Mouse (Mus musculus): Measurements from ENCODE around the gene Il4. TPM values are rescaled to one million over a fixed set of nuclear protein-coding genes. Genes with fewer than 3 reads are reported as not detected.

Il4 gene
- polyA plus RNA-seq (2015; fragmentation: Illumina TruSeq; extraction: RNeasy Lipid Tissue Mini Kit (QIAGEN cat#74804); ENCODE audit: low read depth, low replicate concordance), result not detected

GRCm38 (mm10) chr11:53618619-53619198 lies at the start of gene Il4:
Gene Il4, minus strand, starts transcription at chr11:53618669.

GRCm38 (mm10) chr11:53634556-53634955 lies 16.1 kb upstream of the Il4 start, which contains the start of gene Il13:
Gene Il13, minus strand, starts transcription at chr11:53634702.

GRCm38 (mm10) chr11:53567224-53568014 lies 51.0 kb downstream of the Il4 start, which contains the start of gene Kif3a:
Gene Kif3a, plus strand, starts transcription at chr11:53567379.

Other genes with a start within 250 kb of the Il4 start
- gene Leap2, start 195.5 kb downstream of the Il4 start, polyA plus RNA-seq (2015; fragmentation: Illumina TruSeq; extraction: RNeasy Lipid Tissue Mini Kit (QIAGEN cat#74804); ENCODE audit: low read depth, low replicate concordance), result not detected
- gene Uqcrq, start 187.8 kb downstream of the Il4 start, polyA plus RNA-seq (2015; fragmentation: Illumina TruSeq; extraction: RNeasy Lipid Tissue Mini Kit (QIAGEN cat#74804); ENCODE audit: low read depth, low replicate concordance), result 494 TPM
- 1.9 TPM for gene Gdf9, start 187.6 kb downstream of the Il4 start, polyA plus RNA-seq (2015; fragmentation: Illumina TruSeq; extraction: RNeasy Lipid Tissue Mini Kit (QIAGEN cat#74804); ENCODE audit: low read depth, low replicate concordance)
- gene Gm10447, start 161.6 kb downstream of the Il4 start, polyA plus RNA-seq (2015; fragmentation: Illumina TruSeq; extraction: RNeasy Lipid Tissue Mini Kit (QIAGEN cat#74804); ENCODE audit: low read depth, low replicate concordance), result not detected
- 4.6 TPM for gene Shroom1, start 161.5 kb downstream of the Il4 start, polyA plus RNA-seq (2015; fragmentation: Illumina TruSeq; extraction: RNeasy Lipid Tissue Mini Kit (QIAGEN cat#74804); ENCODE audit: low read depth, low replicate concordance)
- not detected for gene Gm9837, start 148.2 kb downstream of the Il4 start, polyA plus RNA-seq (2015; fragmentation: Illumina TruSeq; extraction: RNeasy Lipid Tissue Mini Kit (QIAGEN cat#74804); ENCODE audit: low read depth, low replicate concordance)
- gene Gm9945, start 138.5 kb downstream of the Il4 start, polyA plus RNA-seq (2015; fragmentation: Illumina TruSeq; extraction: RNeasy Lipid Tissue Mini Kit (QIAGEN cat#74804); ENCODE audit: low read depth, low replicate concordance), result 0.54 TPM
- gene Sowaha, start 138.4 kb downstream of the Il4 start, polyA plus RNA-seq (2015; fragmentation: Illumina TruSeq; extraction: RNeasy Lipid Tissue Mini Kit (QIAGEN cat#74804); ENCODE audit: low read depth, low replicate concordance), result 42.6 TPM
- gene Sept8, start 99.4 kb downstream of the Il4 start, polyA plus RNA-seq (2015; fragmentation: Illumina TruSeq; extraction: RNeasy Lipid Tissue Mini Kit (QIAGEN cat#74804); ENCODE audit: low read depth, low replicate concordance), result 294 TPM
- gene Kif3a, start 51.3 kb downstream of the Il4 start, polyA plus RNA-seq (2015; fragmentation: Illumina TruSeq; extraction: RNeasy Lipid Tissue Mini Kit (QIAGEN cat#74804); ENCODE audit: low read depth, low replicate concordance), result 96.0 TPM
- gene Il13, start 16.0 kb upstream of the Il4 start, polyA plus RNA-seq (2015; fragmentation: Illumina TruSeq; extraction: RNeasy Lipid Tissue Mini Kit (QIAGEN cat#74804); ENCODE audit: low read depth, low replicate concordance), result not detected
- 6.5 TPM for gene Rad50, start 88.7 kb upstream of the Il4 start, polyA plus RNA-seq (2015; fragmentation: Illumina TruSeq; extraction: RNeasy Lipid Tissue Mini Kit (QIAGEN cat#74804); ENCODE audit: low read depth, low replicate concordance)
- gene Il5, start 102.1 kb upstream of the Il4 start, polyA plus RNA-seq (2015; fragmentation: Illumina TruSeq; extraction: RNeasy Lipid Tissue Mini Kit (QIAGEN cat#74804); ENCODE audit: low read depth, low replicate concordance), result not detected
- 7.9 TPM for gene Irf1, start 151.3 kb upstream of the Il4 start, polyA plus RNA-seq (2015; fragmentation: Illumina TruSeq; extraction: RNeasy Lipid Tissue Mini Kit (QIAGEN cat#74804); ENCODE audit: low read depth, low replicate concordance)
- gene Gm17334, start 154.5 kb upstream of the Il4 start, polyA plus RNA-seq (2015; fragmentation: Illumina TruSeq; extraction: RNeasy Lipid Tissue Mini Kit (QIAGEN cat#74804); ENCODE audit: low read depth, low replicate concordance), result 0.92 TPM
- gene Gm12216, start 240.6 kb upstream of the Il4 start, polyA plus RNA-seq (2015; fragmentation: Illumina TruSeq; extraction: RNeasy Lipid Tissue Mini Kit (QIAGEN cat#74804); ENCODE audit: low read depth, low replicate concordance), result 2.8 TPM